Mouse (Mus musculus) adrenal gland, postnatal 4 days (tissue): ENCODE results near the gene Tlr5. TPM values are rescaled to one million over a fixed set of nuclear protein-coding genes. Genes with fewer than 3 reads are reported as not detected.

ENCODE experiments used
- DNase-seq, 2 experiments: peaks; one replicate each; pipeline ENCODE4 v3.0.0; 2021 to 2022; ENCODE audit warnings: low spot score in 2 of 2, mixed read lengths in 2 of 2
- long read RNA-seq, 2 experiments: library from polyadenylated mRNA; stranded (forward); transcript quantifications; one replicate each; pipeline ENCODE4 v2.0.0; 2021
- total RNA-seq, 2 experiments: library from RNA; stranded (reverse); gene quantifications; 2 replicates each; pipeline ENCODE4 v1.2.3; 2021

Gene Tlr5
- 1 to 10 TPM; 1.6 to 1.8 TPM for total RNA-seq
- long read RNA-seq, experiment 1: 0 reads
- long read RNA-seq, experiment 2: 0 reads

DNA sequence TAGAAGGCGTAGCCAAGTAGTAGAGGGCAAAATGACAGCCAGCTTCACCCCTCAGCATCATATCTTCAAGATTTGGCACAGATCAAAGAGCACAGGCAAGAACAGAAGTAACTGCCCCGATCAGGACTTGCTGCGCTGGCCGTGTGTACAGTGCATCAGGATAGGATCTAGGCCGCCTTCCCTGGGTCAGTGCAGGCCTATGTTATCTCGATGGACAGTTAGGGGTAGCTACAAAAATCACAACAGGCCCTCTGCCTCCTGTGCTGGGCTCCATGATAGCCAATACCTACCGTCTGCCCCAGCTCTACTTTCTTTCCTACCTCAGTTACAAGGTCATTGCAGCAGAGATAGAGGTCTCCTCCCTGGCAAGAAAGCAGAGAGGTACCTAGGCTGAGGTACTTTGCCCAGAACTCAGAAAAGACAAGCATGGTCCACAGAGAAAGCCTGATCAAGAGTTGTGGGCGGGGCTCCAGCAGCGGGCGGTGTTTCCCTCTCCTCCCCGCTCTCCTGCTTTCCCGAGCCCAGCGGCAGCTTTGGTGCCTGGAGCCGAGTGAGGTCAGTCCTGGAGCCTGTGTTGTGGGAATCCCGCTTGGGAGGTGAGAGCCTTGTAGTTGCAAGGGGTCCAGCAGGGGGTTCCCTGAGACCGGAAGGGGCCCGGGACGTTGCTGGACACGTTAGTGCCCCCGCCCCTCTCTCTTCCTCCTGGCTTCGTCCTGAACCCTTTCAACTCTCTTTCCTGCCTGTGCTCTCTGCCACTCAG lies at the start of gene Tlr5:
Gene Tlr5, plus strand, starts transcription at position 502 of the 760 bp plus-strand sequence.
- peak in 1 of 2 experiments; percentile 25 for DNase-seq

DNA sequence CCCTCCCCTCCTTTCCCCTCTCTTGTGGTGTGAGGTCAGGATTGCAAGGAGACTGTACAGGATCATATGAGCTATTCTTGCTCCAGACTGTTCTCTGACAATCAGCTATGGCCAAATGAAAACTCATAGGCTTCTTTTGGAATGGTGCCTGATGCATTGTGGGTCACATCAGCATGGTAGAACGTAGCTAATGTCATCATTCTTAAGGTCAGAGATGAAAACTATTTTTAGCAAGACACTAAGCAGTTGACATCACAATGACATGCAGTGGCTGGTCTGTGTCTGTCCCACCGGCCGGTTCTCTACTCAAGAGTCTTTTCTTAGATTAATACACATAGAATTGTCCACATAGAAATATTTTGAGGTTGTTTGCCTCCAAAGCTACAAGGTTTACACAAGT lies 48.9 kb upstream of the Tlr5 start:
- no peak for DNase-seq

GRCm38 (mm10) chr1:182908050-182909036 lies 46.2 kb upstream of the Tlr5 start:
- peak; percentile 68 to 80 for DNase-seq

- no peak for DNase-seq
Measured at GRCm38 (mm10) chr1:182909066-182909465, 45.5 kb upstream of the Tlr5 start.

DNA sequence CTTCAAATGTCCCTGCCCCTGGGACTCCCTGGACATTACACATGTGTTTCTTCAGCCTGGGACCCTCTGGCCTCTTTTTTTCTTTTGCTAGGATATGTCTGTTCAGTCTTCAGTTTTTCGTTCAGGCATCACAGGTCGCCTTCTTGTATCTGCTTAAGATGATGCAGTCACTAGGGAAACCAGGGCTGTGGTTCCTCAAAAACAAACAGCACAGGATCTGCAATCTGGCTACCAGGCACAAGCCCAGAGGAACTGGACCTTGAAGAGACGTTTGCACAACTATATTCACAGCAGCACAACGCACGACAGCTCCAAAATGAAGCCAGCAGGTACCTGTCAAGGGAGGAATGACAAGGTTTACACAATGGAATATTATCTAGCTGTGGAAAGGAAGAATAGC lies 45.0 kb upstream of the Tlr5 start:
- no peak for DNase-seq

- DNase-seq: no peak
Measured at GRCm38 (mm10) chr1:182912591-182912990, 42.0 kb upstream of the Tlr5 start.

- no peak for DNase-seq
Measured at GRCm38 (mm10) chr1:182914121-182914908, 40.3 kb upstream of the Tlr5 start.

DNA sequence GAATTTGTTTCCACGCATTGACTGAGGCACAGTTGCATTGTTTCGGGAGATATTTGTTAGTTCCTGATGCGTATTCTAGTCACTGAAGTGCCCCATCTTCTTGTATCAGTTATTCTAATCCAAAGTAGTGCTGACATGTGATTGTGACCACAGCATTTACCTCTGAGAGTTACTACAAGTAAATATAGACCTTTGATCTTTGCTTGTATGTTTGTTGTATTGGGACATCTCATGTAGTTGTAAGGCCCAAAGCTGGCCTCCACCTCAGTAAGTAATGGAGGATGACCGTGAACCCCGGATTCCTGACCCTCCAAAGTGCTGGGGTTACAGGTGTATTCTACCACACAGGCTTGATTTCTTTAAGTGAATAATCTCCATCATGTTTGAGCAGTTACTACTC lies 38.4 kb upstream of the Tlr5 start:
- DNase-seq: no peak

DNA sequence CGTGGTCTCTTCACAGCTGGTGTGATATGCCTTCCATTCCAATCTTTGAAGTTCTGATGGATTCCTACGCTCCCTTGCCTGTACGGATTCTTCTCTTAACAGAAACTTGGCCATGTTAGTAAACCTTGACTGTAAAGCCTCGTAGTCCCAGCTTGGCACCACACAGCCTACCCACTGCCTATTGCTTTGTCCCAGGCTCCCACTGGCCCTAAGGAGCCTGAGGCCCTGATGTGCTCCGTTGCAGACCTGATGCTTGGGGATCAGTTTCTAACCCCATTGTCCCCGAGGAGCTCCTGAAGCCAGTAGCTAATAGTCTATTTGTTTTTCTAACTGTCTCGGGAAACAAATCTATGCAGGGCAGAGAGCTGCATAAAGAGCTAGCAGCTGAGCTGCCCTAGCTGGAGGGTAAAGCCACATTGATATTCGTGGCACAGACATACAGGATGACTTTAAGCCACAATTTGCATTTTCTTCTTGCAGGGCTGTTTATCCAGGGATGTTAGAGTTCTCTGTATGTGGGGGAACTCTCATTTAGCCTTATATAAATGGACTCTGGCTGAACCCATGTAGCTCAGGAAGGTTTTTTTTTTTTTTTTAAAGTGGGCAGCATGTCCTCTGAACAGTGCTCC lies 35.8 kb upstream of the Tlr5 start:
- DNase-seq: no peak

- no peak for DNase-seq
Measured at GRCm38 (mm10) chr1:182922824-182923223, 31.8 kb upstream of the Tlr5 start.

DNA sequence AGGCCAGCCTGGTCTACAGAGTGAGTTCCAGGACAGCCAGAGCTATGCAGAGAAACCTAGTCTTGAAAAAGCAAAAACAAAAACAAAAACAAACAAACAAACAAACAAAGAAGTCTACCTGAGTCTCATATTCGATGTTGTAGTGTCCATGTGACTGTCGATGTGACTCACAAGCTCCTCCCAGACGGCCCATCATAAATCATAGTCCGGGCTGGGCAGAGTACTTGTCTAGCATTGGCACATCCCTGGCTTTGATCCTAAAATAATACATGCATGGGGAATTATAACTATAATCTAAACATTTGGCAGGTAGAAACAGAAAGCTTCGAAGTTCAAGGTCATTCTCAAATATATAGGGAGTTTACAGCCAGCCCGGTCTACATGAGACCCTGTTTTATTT lies 28.1 kb upstream of the Tlr5 start:
- DNase-seq: no peak

DNA sequence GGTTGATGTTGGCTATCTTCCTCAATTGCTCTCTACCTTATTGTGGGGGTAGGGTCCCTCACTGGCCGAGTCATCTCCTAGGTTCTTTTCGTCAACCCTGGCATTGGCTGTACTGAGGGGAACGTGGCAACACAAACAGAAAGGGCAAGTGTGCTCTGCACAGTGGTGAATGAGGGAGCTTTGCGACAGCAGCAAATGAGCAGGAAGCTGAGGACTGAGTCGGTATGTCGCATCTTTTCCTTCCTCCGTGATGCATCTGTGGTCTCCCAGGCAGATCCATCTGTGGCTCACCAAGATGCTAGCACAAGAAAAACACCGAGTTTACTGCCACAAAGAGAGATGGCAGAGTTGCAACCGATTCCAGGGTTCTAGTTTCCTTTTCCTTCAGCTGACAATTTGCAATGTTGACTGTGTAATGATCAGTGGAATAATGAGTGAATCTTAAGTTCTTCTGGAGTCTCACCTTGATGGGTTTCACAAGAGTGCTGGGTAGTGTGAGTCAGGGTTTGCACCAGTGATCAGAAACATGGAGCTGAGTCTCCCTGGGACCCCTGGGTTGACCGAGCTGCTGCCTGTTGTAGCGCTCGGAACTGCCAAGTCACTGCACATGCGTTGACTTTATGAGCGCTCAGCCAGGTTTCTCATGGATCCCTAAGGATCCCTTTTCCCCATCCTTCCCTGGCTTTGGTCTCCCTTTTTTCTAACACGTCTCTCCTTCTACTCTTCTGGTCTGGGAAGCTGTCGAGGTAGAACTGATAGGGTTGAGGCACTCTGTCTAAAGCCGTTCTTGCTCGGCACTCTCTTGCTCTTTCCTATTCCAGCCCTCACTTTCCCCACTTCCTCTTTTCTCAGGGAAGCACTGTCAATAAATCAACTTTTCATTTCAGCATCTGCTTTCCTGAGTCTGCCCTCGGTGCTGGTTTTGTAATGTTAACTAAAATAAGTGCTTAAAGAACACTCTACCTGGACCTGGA lies 26.4 kb upstream of the Tlr5 start:
- no peak for DNase-seq

DNA sequence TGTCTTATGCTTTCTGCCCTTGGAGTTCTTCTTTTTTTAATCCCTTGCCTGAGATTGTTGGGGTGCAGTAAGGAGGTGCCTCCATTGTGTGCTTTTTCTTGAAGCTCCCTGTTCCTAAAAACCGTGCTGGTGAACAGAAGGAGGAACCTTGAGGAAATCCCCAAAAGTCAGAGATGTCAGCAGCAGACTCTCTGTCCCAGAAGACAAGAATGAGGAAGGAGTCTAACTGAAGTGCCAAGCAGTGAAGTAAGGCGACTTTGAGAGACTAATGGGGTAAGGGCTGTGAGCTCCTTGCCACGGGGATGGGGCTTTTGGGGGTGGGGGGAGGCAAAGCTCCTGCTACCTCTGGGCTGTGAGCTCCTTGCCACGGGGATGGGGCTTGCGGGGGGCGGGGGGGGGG lies 19.1 kb upstream of the Tlr5 start:
- DNase-seq: no peak

DNA sequence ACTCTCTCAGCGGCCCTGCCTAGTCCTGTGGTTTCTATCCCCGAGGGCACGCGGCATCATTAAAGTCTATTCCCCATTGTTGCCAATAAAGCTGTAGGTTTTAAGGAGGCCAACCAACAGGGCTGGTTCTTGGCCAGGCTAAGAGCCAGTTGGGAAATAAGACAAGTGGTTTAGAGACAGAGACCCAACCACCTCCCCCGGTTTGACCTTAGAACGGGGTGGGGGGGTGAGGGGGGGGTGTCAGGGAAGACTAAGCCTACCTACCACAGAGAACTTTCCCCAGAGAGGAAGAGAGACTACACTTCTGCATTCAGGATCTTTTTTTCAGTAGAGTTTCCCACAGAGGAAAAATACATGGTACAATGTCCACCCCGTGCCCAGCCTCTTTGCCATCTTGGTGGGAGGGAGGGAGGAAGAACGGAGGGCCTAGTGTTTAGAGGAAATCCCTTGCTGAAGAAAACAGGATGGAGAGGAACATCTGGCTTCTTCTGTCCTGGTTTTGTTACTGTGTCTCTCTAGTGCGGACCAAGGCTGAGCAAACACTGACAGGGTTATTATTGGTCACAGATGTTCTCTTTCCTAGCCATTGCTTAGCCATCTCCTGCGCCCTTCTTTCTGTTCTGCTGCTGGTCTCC lies 17.0 kb upstream of the Tlr5 start:
- no peak for DNase-seq

GRCm38 (mm10) chr1:182941921-182942320 lies 12.7 kb upstream of the Tlr5 start:
- no peak for DNase-seq

DNA sequence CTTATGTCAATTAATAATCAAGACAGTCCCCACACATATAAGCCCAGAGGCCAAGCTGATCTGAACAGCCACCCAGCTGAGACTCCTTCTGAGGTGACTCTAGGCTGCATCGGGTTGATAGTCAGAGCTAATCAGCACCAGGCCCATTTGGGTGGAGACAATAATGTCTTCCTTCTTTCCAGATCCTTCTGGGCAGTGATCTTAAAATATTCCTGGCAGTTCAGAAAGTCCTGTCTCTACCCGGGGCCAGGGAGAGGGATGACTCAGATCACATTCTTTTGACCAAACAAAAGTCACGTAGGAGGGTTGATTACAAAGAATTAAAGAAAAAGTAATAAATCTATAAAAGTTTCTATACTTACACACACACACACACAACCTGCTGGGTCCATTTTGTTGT lies 10.7 kb upstream of the Tlr5 start:
- no peak for DNase-seq

DNA sequence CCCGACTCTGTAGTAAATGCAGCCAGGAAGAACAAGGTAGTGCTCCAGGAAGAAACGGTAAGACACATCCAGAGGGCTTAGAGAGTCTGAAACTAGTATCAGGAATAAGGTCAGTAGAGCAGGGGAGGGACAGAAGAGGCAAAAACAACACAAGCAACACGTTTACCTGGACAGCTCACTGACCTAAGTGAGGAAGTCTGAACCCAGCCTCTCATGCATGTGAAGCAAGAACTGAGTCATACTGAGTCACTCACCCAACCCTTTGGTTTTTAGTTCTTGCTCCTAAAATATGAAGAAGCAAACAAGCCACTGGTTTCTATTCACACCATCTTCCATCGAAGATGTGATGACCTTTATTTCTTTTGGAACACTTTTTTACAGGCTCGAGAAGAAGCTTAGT lies 9.9 kb upstream of the Tlr5 start:
- DNase-seq: no peak

GRCm38 (mm10) chr1:182945561-182945960 lies 9.0 kb upstream of the Tlr5 start:
- DNase-seq: no peak

GRCm38 (mm10) chr1:182951298-182951697 lies 3.3 kb upstream of the Tlr5 start:
- no peak for DNase-seq
